Mouse (Mus musculus): ENCODE results near the gene Tmem63c.

- TF ChIP-seq CTCF (IDR thresholded peaks at IDR 0.05; ENCODE audit: low read depth, low read length) (no peak), TAL1 (conservative IDR thresholded peaks at IDR 0.05; ENCODE audit: low read depth, low read length) (no peak), GATA1 (IDR thresholded peaks at IDR 0.05; ENCODE audit: borderline replicate concordance, low read length) (no peak), POLR2AphosphoS5 (IDR thresholded peaks at IDR 0.05; ENCODE audit: insufficient replicate concordance, low read depth, low read length) (no peak)
Observed at GRCm38 (mm10) chr12:87093671-87094070, 72.5 kb downstream of the Tmem63c start.

All from G1E (cell line).